Mouse (Mus musculus) CH12.LX (cell line): ENCODE results near the gene Mtx3.

Experiments used
- CTCF ChIP-seq, 2 experiments: IDR thresholded peaks in 1 of 2; conservative IDR thresholded peaks in 1 of 2; 2 replicates each; pipeline ENCODE4 v1.5.1; 2011 to 2012; ENCODE audit warnings: low read depth in 2 of 2, low read length in 2 of 2, improper control_type of control experiment in 1 of 2, inconsistent platforms in 1 of 2, mild to moderate bottlenecking in 1 of 2, moderate library complexity in 1 of 2
- E2F4 ChIP-seq: IDR thresholded peaks from 2 replicates; pipeline ENCODE4 v1.6.1; 2011; ENCODE audit warnings: low read depth, low read length, improper control_type of control experiment; ENCODE audit not compliant: insufficient replicate concordance
- ETS1 ChIP-seq: conservative IDR thresholded peaks from 2 replicates; pipeline ENCODE4 v1.6.1; 2012; ENCODE audit warnings: low read depth, mild to moderate bottlenecking, inconsistent platforms, low read length, improper control_type of control experiment, moderate library complexity
- HCFC1 ChIP-seq: IDR thresholded peaks from 2 replicates; pipeline ENCODE4 v1.6.1; 2012; ENCODE audit warnings: low read depth, mild to moderate bottlenecking, inconsistent platforms, low read length, improper control_type of control experiment
- KAT2A ChIP-seq: IDR thresholded peaks from 2 replicates; pipeline ENCODE4 v1.6.1; 2012; ENCODE audit warnings: low read length, improper control_type of control experiment, inconsistent platforms; ENCODE audit not compliant: insufficient replicate concordance
- MAFK ChIP-seq: IDR thresholded peaks from 2 replicates; pipeline ENCODE4 v1.6.1; 2011; ENCODE audit warnings: low read length, improper control_type of control experiment; ENCODE audit not compliant: insufficient replicate concordance
- MYC ChIP-seq: IDR thresholded peaks from 2 replicates; pipeline ENCODE4 v1.6.1; 2011; ENCODE audit warnings: low read depth, mild to moderate bottlenecking, improper control_type of control experiment, low read length
- POLR2A ChIP-seq: IDR thresholded peaks from 2 replicates; pipeline ENCODE4 v1.6.1; 2011; ENCODE audit warnings: low read depth, mild to moderate bottlenecking, improper control_type of control experiment, low read length
- USF1 ChIP-seq: IDR thresholded peaks from 2 replicates; pipeline ENCODE4 v1.6.1; 2014; ENCODE audit warnings: low read depth, mild to moderate bottlenecking, inconsistent platforms, low read length, improper control_type of control experiment
- USF2 ChIP-seq: conservative IDR thresholded peaks from 2 replicates; pipeline ENCODE4 v1.6.1; 2011; ENCODE audit warnings: low read depth, low read length, improper control_type of control experiment
- ZKSCAN1 ChIP-seq: IDR thresholded peaks from 2 replicates; pipeline ENCODE4 v1.6.1; 2012; ENCODE audit warnings: low read depth, inconsistent platforms, low read length, improper control_type of control experiment, borderline replicate concordance
- ZNF384 ChIP-seq: IDR thresholded peaks from 2 replicates; pipeline ENCODE4 v1.6.1; 2012; ENCODE audit warnings: low read depth, low read length, improper control_type of control experiment, inconsistent platforms

DNA sequence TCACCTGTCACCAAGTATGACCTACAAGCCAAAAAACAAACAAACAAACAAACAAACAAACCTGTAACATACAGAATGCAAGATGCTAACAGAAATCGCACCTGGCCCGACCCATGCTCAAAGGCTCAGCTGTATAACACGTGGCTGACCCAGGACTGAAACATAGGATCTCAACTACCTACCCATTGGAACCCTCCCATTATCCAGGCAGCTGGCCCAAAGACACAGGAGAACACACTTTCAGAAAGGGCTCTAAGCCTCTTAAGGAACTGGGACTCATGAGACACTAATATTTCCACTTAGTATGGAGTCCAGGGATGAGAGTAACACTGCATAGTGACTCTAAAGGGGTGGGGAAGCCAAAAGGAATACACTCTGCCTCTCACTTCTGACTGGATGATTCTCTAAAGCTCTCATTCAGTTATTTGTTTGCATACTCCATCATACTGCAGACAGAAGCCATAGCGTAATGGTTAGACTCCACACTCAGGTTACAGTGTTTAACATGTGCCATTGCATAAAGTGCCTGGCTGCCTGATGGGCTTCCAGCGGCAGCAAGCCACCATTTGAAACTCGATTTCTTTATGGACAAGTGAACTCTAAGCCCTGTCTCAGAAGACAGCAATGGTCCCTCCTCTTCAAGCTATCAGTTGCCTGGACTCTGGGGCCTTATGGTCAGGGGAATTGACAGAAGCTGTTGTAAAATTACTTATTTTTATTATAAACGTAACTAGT, 38.6 kb downstream of the Mtx3 start:
- TF ChIP-seq CTCF (conservative IDR thresholded peaks at IDR 0.05 in 1 of 2, IDR thresholded peaks at IDR 0.05 in 1 of 2; ENCODE audit: low read depth in 2 of 2, low read length in 2 of 2) (no peak), POLR2A (no peak), MYC (no peak), ZNF384 (no peak), ETS1 (no peak), USF1 (no peak), KAT2A (no peak), E2F4 (no peak), MAFK (no peak), USF2 (no peak), HCFC1 (no peak), ZKSCAN1 (no peak)
